Mouse (Mus musculus) brown adipose tissue, adult 24 weeks (tissue): ENCODE data around the gene Jak2. TPM values are rescaled to one million over a fixed set of nuclear protein-coding genes. Genes with fewer than 3 reads are reported as not detected.

ENCODE experiments used
- H3K27ac ChIP-seq: fragments of 200-500 bp; replicated peaks from 2 replicates; pipeline ENCODE4 v1.5.1; 2012; ENCODE audit warnings: low read depth, mild to moderate bottlenecking, low read length
- H3K4me1 ChIP-seq: fragments of 200-500 bp; 2 replicates; pipeline ENCODE4 v1.6.1; 2012; ENCODE audit warnings: low read length, mixed read lengths; ENCODE audit not compliant: control insufficient read depth, insufficient read depth, insufficient read length
- H3K4me3 ChIP-seq: fragments of 200-500 bp; 2 replicates; pipeline ENCODE4 v1.5.1; 2012; ENCODE audit warnings: low read depth, mild to moderate bottlenecking, low read length, moderate library complexity; ENCODE audit not compliant: insufficient read depth
- polyA plus RNA-seq: library from polyadenylated mRNA; stranded (reverse); fragments of >200 nt; gene quantifications from 2 replicates; pipeline ENCODE4 v1.2.4, GENCODE M21; 2012; ENCODE audit not compliant: missing spikeins, insufficient read depth, insufficient read length

The Jak2 gene
- polyA plus RNA-seq, 1 experiment, result 11.6 TPM

- Histone ChIP-seq H3K4me3 (no peak overlapping the region), H3K4me1 (peaks cover 20% of the 10 kb centered on the region), H3K27ac (peak overlapping the region; percentile 87)
These were observed 12.0 kb upstream of the Jak2 start for GRCm38 (mm10) chr19:29239513-29240235.

- Histone ChIP-seq H3K4me3 (no peak overlapping the region), H3K4me1 (peaks cover 20% of the 10 kb centered on the region), H3K27ac (no peak overlapping the region)
These were observed 11.0 kb upstream of the Jak2 start for GRCm38 (mm10) chr19:29240676-29241075.

GRCm38 (mm10) chr19:29241581-29241980 is 10.0 kb upstream of the Jak2 start:
- peak overlapping the region; percentile 22 for H3K27ac ChIP-seq
- H3K4me1 ChIP-seq, result peaks cover 20% of the 10 kb centered on the region
- no peak overlapping the region for H3K4me3 ChIP-seq

GRCm38 (mm10) chr19:29249933-29250332 is 1.7 kb upstream of the Jak2 start:
- peaks cover 7% of the 10 kb centered on the region for H3K4me1 ChIP-seq
- 0 out of 2 replicates have a peak overlapping the region, but pooled peaks have one; percentile 1 for H3K4me3 ChIP-seq
- no peak overlapping the region for H3K27ac ChIP-seq

- peak overlapping the region; percentile 65 for H3K27ac ChIP-seq
- H3K4me1 ChIP-seq, result peaks cover 11% of the 10 kb centered on the region
These were observed 552 bp downstream of the Jak2 start for GRCm38 (mm10) chr19:29251958-29252801.

GRCm38 (mm10) chr19:29252831-29253545 is 1.4 kb downstream of the Jak2 start:
- Histone ChIP-seq H3K27ac (peak overlapping the region; percentile 65), H3K4me1 (peaks cover 11% of the 10 kb centered on the region), H3K4me3 (peak overlapping the region; percentile 81)

More at GRCm38 (mm10) chr19:29251958-29252801, 552 bp downstream of the Jak2 start:
- peak overlapping the region; percentile 81 for H3K4me3 ChIP-seq

- H3K27ac ChIP-seq, result peak overlapping the region; percentile 26; the same call in 1 of the 2 replicates
- peaks cover 11% of the 10 kb centered on the region for H3K4me1 ChIP-seq
- peak overlapping the region; percentile 55 for H3K4me3 ChIP-seq
These were observed 2.1 kb downstream of the Jak2 start for GRCm38 (mm10) chr19:29253728-29254127.

GRCm38 (mm10) chr19:29254671-29255070 is 3.0 kb downstream of the Jak2 start:
- Histone ChIP-seq H3K4me1 (peaks cover 9% of the 10 kb centered on the region), H3K27ac (no peak overlapping the region), H3K4me3 (no peak overlapping the region)

GRCm38 (mm10) chr19:29255327-29256027 is 3.8 kb downstream of the Jak2 start:
- Histone ChIP-seq H3K4me3 (no peak overlapping the region), H3K27ac (0 out of 2 replicates have a peak overlapping the region, but pooled peaks have one; percentile 44), H3K4me1 (peaks cover 10% of the 10 kb centered on the region)

- Histone ChIP-seq H3K27ac (no peak overlapping the region), H3K4me1 (peaks cover 16% of the 10 kb centered on the region), H3K4me3 (no peak overlapping the region)
These were observed 10.0 kb downstream of the Jak2 start for GRCm38 (mm10) chr19:29261638-29262037.

GRCm38 (mm10) chr19:29263492-29263891 is 11.9 kb downstream of the Jak2 start:
- H3K4me1 ChIP-seq, result peaks cover 16% of the 10 kb centered on the region
- no peak overlapping the region for H3K27ac ChIP-seq
- H3K4me3 ChIP-seq, result no peak overlapping the region

GRCm38 (mm10) chr19:29265538-29265937 is 13.9 kb downstream of the Jak2 start:
- Histone ChIP-seq H3K4me1 (peaks cover 18% of the 10 kb centered on the region), H3K4me3 (peak overlapping the region; percentile 48), H3K27ac (peak overlapping the region; percentile 52)

GRCm38 (mm10) chr19:29267075-29267868 is 15.6 kb downstream of the Jak2 start:
- Histone ChIP-seq H3K27ac (0 out of 2 replicates have a peak overlapping the region, but pooled peaks have one; percentile 27), H3K4me1 (peaks cover 18% of the 10 kb centered on the region), H3K4me3 (no peak overlapping the region)
